Comparison of ENCODE assay signal across 9 mouse cellular contexts in the genomic region with DNA sequence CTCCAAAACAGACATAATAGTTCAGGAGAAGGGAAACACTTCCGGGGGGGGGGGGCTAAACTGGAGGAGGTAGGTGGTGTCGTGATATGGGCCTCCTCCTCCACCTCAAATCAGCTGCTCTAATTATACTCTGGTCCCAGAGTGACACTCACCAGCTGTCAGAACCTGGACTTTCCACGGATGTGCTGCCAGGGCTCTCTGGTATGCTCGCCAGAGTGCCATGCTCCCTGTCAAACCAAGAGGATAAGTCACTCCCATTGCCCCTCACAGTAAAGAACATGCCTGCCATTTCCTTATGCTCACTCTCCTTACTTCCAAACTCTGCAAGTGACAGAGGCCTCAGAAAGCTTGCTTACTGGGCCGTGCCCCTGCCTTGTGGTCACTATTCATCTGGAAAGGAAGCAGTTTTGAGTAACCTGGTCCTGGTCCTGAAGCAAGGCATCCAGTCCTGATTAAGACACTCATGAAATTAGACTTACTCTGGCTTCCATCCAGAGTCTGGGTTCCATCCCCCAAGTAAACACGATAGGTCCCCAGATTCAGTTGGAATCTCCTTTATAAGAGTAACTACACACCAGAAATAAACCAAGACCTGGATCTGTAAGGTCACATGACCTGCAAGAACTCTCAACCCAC. TPM values are rescaled to one million over a fixed set of nuclear protein-coding genes. Genes with fewer than 3 reads are reported as not detected.
DNase-seq lines count a peak whose midpoint lies in the region; ATAC-seq and TF ChIP-seq lines count a peak whose summit lies in the region.
"Had no signal": no experiment of that assay in that cellular context is flagged by ENCODE, and none has a peak within 500 bp of the region (broad histone marks: within the 10 kb centered on the region; RNA-seq: fewer than 3 reads in every experiment).

No protein-coding gene starts in this region.

- H3K9me3 ChIP-seq in intestine, embryonic 14.5 days (ENCODE audit: control insufficient read depth, low read length): no peaks in the 10 kb centered on the region

- WGBS in thymus, adult 2 months: 43% methylated on average over 6 of the region's 6 CpGs
- 28% methylated on average over 6 of the region's 6 CpGs for WGBS in intestine, embryonic 14.5 days

- DNase-seq in thymus, adult 2 months: peak; percentile 11
- no peak for DNase-seq in thymus, postnatal 4 days
- DNase-seq in gastrocnemius, adult 2 months: peak; percentile 72
- DNase-seq in intestine, embryonic 14.5 days (ENCODE audit: low spot score): no peak
- DNase-seq in adrenal gland, postnatal 14 days: no peak
- DNase-seq in frontal cortex, adult 2 months (ENCODE audit: extremely low spot score in 1 of 2, low spot score in 1 of 2): no peak
- no peak for DNase-seq in ovary, postnatal 10 days (ENCODE audit: low spot score)

- H3K4me1 ChIP-seq in thymus, adult 2 months (replicated peaks; ENCODE audit: control insufficient read depth, insufficient read depth, low read length): peaks cover 8% of the 10 kb centered on the region
- no peaks in the 10 kb centered on the region; the same call in 1 of the 2 replicates for H3K4me1 ChIP-seq in intestine, embryonic 14.5 days (replicated peaks; ENCODE audit: control insufficient read depth, insufficient read depth, low read length)

- no peak for TF ChIP-seq CTCF in thymus, adult 2 months (IDR thresholded peaks at IDR 0.05; ENCODE audit: borderline replicate concordance, control insufficient read depth, extremely low read depth, insufficient read depth, low read length, poor library complexity)
- no peak for TF ChIP-seq CTCF in gastrocnemius, adult 2 months (IDR thresholded peaks at IDR 0.05)

- H3K27me3 ChIP-seq in thymus, adult 2 months (ENCODE audit: control insufficient read depth, insufficient read depth, low read length): no peaks in the 10 kb centered on the region
- H3K27me3 ChIP-seq in intestine, embryonic 14.5 days (replicated peaks; ENCODE audit: control insufficient read depth, insufficient read depth, low read length): no peaks in the 10 kb centered on the region

- peaks cover 19% of the 10 kb centered on the region for H3K36me3 ChIP-seq in thymus, adult 2 months (ENCODE audit: control insufficient read depth, insufficient read depth, low read length)
- peaks cover 34% of the 10 kb centered on the region for H3K36me3 ChIP-seq in intestine, embryonic 14.5 days (ENCODE audit: control insufficient read depth, insufficient read depth, low read length)

- peak overlapping the region; percentile 91 for H3K4me3 ChIP-seq in thymus, adult 2 months (ENCODE audit: control insufficient read depth, insufficient read depth, low read length)
- H3K4me3 ChIP-seq in gastrocnemius, adult 2 months: peak overlapping the region; percentile 95
- peak overlapping the region; percentile 74 for H3K4me3 ChIP-seq in intestine, embryonic 14.5 days (ENCODE audit: low read depth, low read length)

- TF ChIP-seq POLR2A in thymus, adult 2 months (IDR thresholded peaks at IDR 0.05; ENCODE audit: control insufficient read depth, extremely low read depth, insufficient read depth, low read length, poor library complexity): no peak

- intact Hi-C loops in gastrocnemius, adult 2 months (cut with DNase I): loop anchor here (2.0 kb wide), 1 partner anchor 25 kb away; the partner anchor contains the start of gene Gm29609

- ATAC-seq in intestine, embryonic 14.5 days (replicated peaks; ENCODE audit: low FRiP score, low TSS enrichment, low read depth): peak; percentile 13
- ATAC-seq in megakaryocyte-erythroid progenitor cell, adult 5-6 weeks (replicated peaks; ENCODE audit: low FRiP score, low TSS enrichment, poor library complexity, severe bottlenecking): peak; percentile 5; the same call in 1 of the 2 replicates

- H3K27ac ChIP-seq in thymus, adult 2 months (ENCODE audit: control insufficient read depth, insufficient read depth, low read length): no peak overlapping the region
- H3K27ac ChIP-seq in gastrocnemius, adult 2 months: peak overlapping the region; percentile 93
- H3K27ac ChIP-seq in intestine, embryonic 14.5 days (ENCODE audit: low read depth): peak overlapping the region; percentile 23; the same call in 1 of the 2 replicates

- H3K9ac ChIP-seq in intestine, embryonic 14.5 days (ENCODE audit: low read length): peak overlapping the region; percentile 56

- H3K4me2 ChIP-seq in intestine, embryonic 14.5 days (ENCODE audit: low read length): peak overlapping the region; percentile 96

RNA-seq across cellular contexts. Expression of gene Mpv17, which starts 0.4 kb away (rescaled TPM):
- 43.8 and 55.8 TPM in 2 replicates for polyA plus RNA-seq in thymus, adult 2 months (2012; rRNA removed)
- total RNA-seq in gastrocnemius, adult 2 months (2021): 10 to 100 TPM; 16.9 to 24.2 TPM
- polyA plus RNA-seq in intestine, embryonic 14.5 days (2014; fragmentation: Nextera tagmentation; extraction: Ambion mirVana): 62.2 and 72.5 TPM in 2 replicates
- total RNA-seq in megakaryocyte-erythroid progenitor cell, adult 5-6 weeks (2014; fragmentation: Nextera tagmentation): 13.3 and 22.0 TPM in 2 replicates
- total RNA-seq in megakaryocyte-erythroid progenitor cell, adult 5-6 weeks (2017): 30.0 and 40.1 TPM in 2 replicates
- 41.7 and 46.4 TPM in 2 replicates for total RNA-seq in adrenal gland, postnatal 14 days (2021)
- 98.3 and 108 TPM in 2 replicates for polyA plus RNA-seq in frontal cortex, adult 2 months (2012; rRNA removed)

RNA-seq across cellular contexts. Expression of gene Ucn, which starts 15.0 kb away (rescaled TPM):
- not detected in 2 replicates for polyA plus RNA-seq in thymus, adult 2 months (2012; rRNA removed)
- total RNA-seq in gastrocnemius, adult 2 months (2021): not detected
- polyA plus RNA-seq in intestine, embryonic 14.5 days (2014; fragmentation: Nextera tagmentation; extraction: Ambion mirVana): not detected in 2 replicates
- not detected in 2 replicates for total RNA-seq in megakaryocyte-erythroid progenitor cell, adult 5-6 weeks (2014; fragmentation: Nextera tagmentation)
- not detected in 2 replicates for total RNA-seq in megakaryocyte-erythroid progenitor cell, adult 5-6 weeks (2017)
- not detected in 2 replicates for total RNA-seq in adrenal gland, postnatal 14 days (2021)
- polyA plus RNA-seq in frontal cortex, adult 2 months (2012; rRNA removed): 2.0 and 2.7 TPM in 2 replicates
- polyA plus RNA-seq: brain, embryonic 14.5 days had no signal

RNA-seq across cellular contexts. Expression of gene Gm29609, which starts 26.1 kb away (rescaled TPM):
- 3.5 and 4.7 TPM in 2 replicates for polyA plus RNA-seq in thymus, adult 2 months (2012; rRNA removed)
- total RNA-seq in gastrocnemius, adult 2 months (2021): under 1 TPM; 0.53 to 0.74 TPM
- polyA plus RNA-seq in intestine, embryonic 14.5 days (2014; fragmentation: Nextera tagmentation; extraction: Ambion mirVana): 1.3 TPM in 2 replicates
- 1.1 and 1.4 TPM in 2 replicates for total RNA-seq in megakaryocyte-erythroid progenitor cell, adult 5-6 weeks (2014; fragmentation: Nextera tagmentation)
- 1.3 TPM in 1 of 2 replicates, not detected in the other for total RNA-seq in megakaryocyte-erythroid progenitor cell, adult 5-6 weeks (2017)
- 1.7 and 1.9 TPM in 2 replicates for total RNA-seq in adrenal gland, postnatal 14 days (2021)
- polyA plus RNA-seq in frontal cortex, adult 2 months (2012; rRNA removed): 3.0 and 4.0 TPM in 2 replicates

RNA-seq across cellular contexts. Expression of gene Gtf3c2, which starts 26.3 kb away (rescaled TPM):
- 112 and 113 TPM in 2 replicates for polyA plus RNA-seq in thymus, adult 2 months (2012; rRNA removed)
- 10 to 100 TPM; 22.9 to 26.5 TPM for total RNA-seq in gastrocnemius, adult 2 months (2021)
- polyA plus RNA-seq in intestine, embryonic 14.5 days (2014; fragmentation: Nextera tagmentation; extraction: Ambion mirVana): 70.3 and 74.9 TPM in 2 replicates
- 112 and 159 TPM in 2 replicates for total RNA-seq in megakaryocyte-erythroid progenitor cell, adult 5-6 weeks (2014; fragmentation: Nextera tagmentation)
- total RNA-seq in megakaryocyte-erythroid progenitor cell, adult 5-6 weeks (2017): 76.4 and 80.2 TPM in 2 replicates
- total RNA-seq in adrenal gland, postnatal 14 days (2021): 54.3 and 58.6 TPM in 2 replicates
- 80.3 and 89.9 TPM in 2 replicates for polyA plus RNA-seq in frontal cortex, adult 2 months (2012; rRNA removed)

RNA-seq across cellular contexts. Expression of gene Trim54, which starts 37.1 kb away (rescaled TPM):
- 0.92 and 9.3 TPM in 2 replicates for polyA plus RNA-seq in thymus, adult 2 months (2012; rRNA removed)
- total RNA-seq in gastrocnemius, adult 2 months (2021): 100 to 1,000 TPM; 356 to 504 TPM
- not detected in 2 replicates for polyA plus RNA-seq in intestine, embryonic 14.5 days (2014; fragmentation: Nextera tagmentation; extraction: Ambion mirVana)
- total RNA-seq in megakaryocyte-erythroid progenitor cell, adult 5-6 weeks (2014; fragmentation: Nextera tagmentation): not detected in 2 replicates
- not detected in 2 replicates for total RNA-seq in megakaryocyte-erythroid progenitor cell, adult 5-6 weeks (2017)
- total RNA-seq in adrenal gland, postnatal 14 days (2021): not detected in 2 replicates
- polyA plus RNA-seq in frontal cortex, adult 2 months (2012; rRNA removed): 0.64 and 2.0 TPM in 2 replicates

Comparison
In these comparisons a context has a peak if more than half of its experiments do, and no peak if none do; other contexts are left out.
1. DNase-seq: peak in thymus, adult 2 months (single experiment) and gastrocnemius, adult 2 months (single experiment); none in thymus, postnatal 4 days (single experiment), intestine, embryonic 14.5 days (single experiment), adrenal gland, postnatal 14 days (single experiment), frontal cortex, adult 2 months (0 of 2) and ovary, postnatal 10 days (single experiment).
2. Peak in every context shown above with its lines, with median percentiles within 50 percentile points of each other: H3K4me3 ChIP-seq.